Mouse (Mus musculus): ENCODE measurements around the gene Slc25a26. TPM values are rescaled to one million over a fixed set of nuclear protein-coding genes. Genes with fewer than 3 reads are reported as not detected.
A peak's percentile ranks its signal among the peaks of the same experiment; 100 is the strongest.

Gene Slc25a26
- polyA plus RNA-seq, 1 experiment from 2014 or later = 5.2 TPM

- ATAC-seq (no peak), DNase-seq (ENCODE audit: low spot score) (no peak)
- no peaks in the 10 kb centered on the region for H3K9me3 ChIP-seq (ENCODE audit: low read length)
- TF ChIP-seq EP300 (IDR thresholded peaks at IDR 0.05) = no peak
- no peak for TF ChIP-seq CTCF (IDR thresholded peaks at IDR 0.05)
- H3K4me3 ChIP-seq (ENCODE audit: low read depth, low read length) = no peak overlapping the region
- H3K27me3 ChIP-seq (replicated peaks; ENCODE audit: insufficient read depth, low read length) = no peaks in the 10 kb centered on the region
- WGBS = 64% methylated on average over 4 of the region's 4 CpGs
- no peak overlapping the region for H3K27ac ChIP-seq (ENCODE audit: low read length)
- H3K4me2 ChIP-seq (replicated peaks; ENCODE audit: low read depth, low read length) = no peak overlapping the region
- no peaks in the 10 kb centered on the region for H3K4me1 ChIP-seq (ENCODE audit: insufficient read depth, low read depth, low read length)
- H3K36me3 ChIP-seq (ENCODE audit: insufficient read depth, low read length) = peaks cover 3% of the 10 kb centered on the region; the same call in 1 of the 2 replicates
- no peak overlapping the region for H3K9ac ChIP-seq (replicated peaks; ENCODE audit: low read depth)
Measured at GRCm38 (mm10) chr6:94615936-94616335, 115.8 kb downstream of the Slc25a26 start.

- no peak overlapping the region for H3K27ac ChIP-seq (ENCODE audit: low read length)
- peaks cover 10% of the 10 kb centered on the region; the same call in 1 of the 2 replicates for H3K36me3 ChIP-seq (ENCODE audit: insufficient read depth, low read length)
- no peak for ATAC-seq
Measured at GRCm38 (mm10) chr6:94618671-94619070, 118.5 kb downstream of the Slc25a26 start.

GRCm38 (mm10) chr6:94620287-94620686, 120.2 kb downstream of the Slc25a26 start:
- Histone ChIP-seq H3K27ac (ENCODE audit: low read length) (no peak overlapping the region), H3K4me1 (ENCODE audit: insufficient read depth, low read depth, low read length) (no peaks in the 10 kb centered on the region), H3K9ac (replicated peaks; ENCODE audit: low read depth) (no peak overlapping the region), H3K4me2 (replicated peaks; ENCODE audit: low read depth, low read length) (no peak overlapping the region), H3K36me3 (ENCODE audit: insufficient read depth, low read length) (peaks cover 10% of the 10 kb centered on the region; the same call in 1 of the 2 replicates), H3K27me3 (replicated peaks; ENCODE audit: insufficient read depth, low read length) (no peaks in the 10 kb centered on the region), H3K9me3 (ENCODE audit: low read length) (no peaks in the 10 kb centered on the region), H3K4me3 (ENCODE audit: low read depth, low read length) (no peak overlapping the region)
- ATAC-seq = no peak
- WGBS = 84% methylated on average over 6 of the region's 6 CpGs
- DNase-seq (ENCODE audit: low spot score) = no peak
- TF ChIP-seq CTCF (IDR thresholded peaks at IDR 0.05) (no peak), EP300 (IDR thresholded peaks at IDR 0.05) (no peak)

More at GRCm38 (mm10) chr6:94618671-94619070, 118.5 kb downstream of the Slc25a26 start:
- no peak overlapping the region for H3K9ac ChIP-seq (replicated peaks; ENCODE audit: low read depth)
- 87% methylated on average over 5 of the region's 5 CpGs for WGBS
- H3K4me3 ChIP-seq (ENCODE audit: low read depth, low read length) = no peak overlapping the region
- no peaks in the 10 kb centered on the region for H3K4me1 ChIP-seq (ENCODE audit: insufficient read depth, low read depth, low read length)
- no peak for DNase-seq (ENCODE audit: low spot score)
- H3K27me3 ChIP-seq (replicated peaks; ENCODE audit: insufficient read depth, low read length) = no peaks in the 10 kb centered on the region
- no peak overlapping the region for H3K4me2 ChIP-seq (replicated peaks; ENCODE audit: low read depth, low read length)
- TF ChIP-seq CTCF (IDR thresholded peaks at IDR 0.05) (no peak), EP300 (IDR thresholded peaks at IDR 0.05) (no peak)
- H3K9me3 ChIP-seq (ENCODE audit: low read length) = no peaks in the 10 kb centered on the region

GRCm38 (mm10) chr6:94620801-94621301, 120.7 kb downstream of the Slc25a26 start:
- Histone ChIP-seq H3K9me3 (ENCODE audit: low read length) (no peaks in the 10 kb centered on the region), H3K9ac (replicated peaks; ENCODE audit: low read depth) (no peak overlapping the region), H3K36me3 (ENCODE audit: insufficient read depth, low read length) (peaks cover 10% of the 10 kb centered on the region; the same call in 1 of the 2 replicates), H3K4me3 (ENCODE audit: low read depth, low read length) (no peak overlapping the region), H3K27me3 (replicated peaks; ENCODE audit: insufficient read depth, low read length) (no peaks in the 10 kb centered on the region), H3K4me1 (ENCODE audit: insufficient read depth, low read depth, low read length) (no peaks in the 10 kb centered on the region), H3K4me2 (replicated peaks; ENCODE audit: low read depth, low read length) (no peak overlapping the region), H3K27ac (ENCODE audit: low read length) (no peak overlapping the region)
- DNase-seq (ENCODE audit: low spot score) (no peak), ATAC-seq (no peak)
- no peak for TF ChIP-seq EP300 (IDR thresholded peaks at IDR 0.05)
- TF ChIP-seq CTCF (IDR thresholded peaks at IDR 0.05) = no peak
- 76% methylated on average over 9 of the region's 9 CpGs for WGBS

GRCm38 (mm10) chr6:94622983-94623382, 122.9 kb downstream of the Slc25a26 start:
- no peak for TF ChIP-seq EP300 (IDR thresholded peaks at IDR 0.05)
- peak; percentile 97 for TF ChIP-seq CTCF (IDR thresholded peaks at IDR 0.05)
- peak; percentile 58; the same call in 1 of the 2 replicates for ATAC-seq

GRCm38 (mm10) chr6:94624543-94624942, 124.4 kb downstream of the Slc25a26 start:
- no peak overlapping the region for H3K4me3 ChIP-seq (ENCODE audit: low read depth, low read length)
- H3K36me3 ChIP-seq (ENCODE audit: insufficient read depth, low read length) = peaks cover 7% of the 10 kb centered on the region; the same call in 1 of the 2 replicates
- H3K4me1 ChIP-seq (ENCODE audit: insufficient read depth, low read depth, low read length) = no peaks in the 10 kb centered on the region
- DNase-seq (ENCODE audit: low spot score) (no peak), ATAC-seq (no peak)
- H3K9ac ChIP-seq (replicated peaks; ENCODE audit: low read depth) = no peak overlapping the region
- no peaks in the 10 kb centered on the region for H3K27me3 ChIP-seq (replicated peaks; ENCODE audit: insufficient read depth, low read length)
- no peak overlapping the region for H3K4me2 ChIP-seq (replicated peaks; ENCODE audit: low read depth, low read length)
- TF ChIP-seq CTCF (IDR thresholded peaks at IDR 0.05) (no peak), EP300 (IDR thresholded peaks at IDR 0.05) (no peak)
- no peak overlapping the region for H3K27ac ChIP-seq (ENCODE audit: low read length)
- no peaks in the 10 kb centered on the region for H3K9me3 ChIP-seq (ENCODE audit: low read length)
- WGBS = 75% methylated on average over 5 of the region's 5 CpGs

More at GRCm38 (mm10) chr6:94622983-94623382, 122.9 kb downstream of the Slc25a26 start:
- H3K27me3 ChIP-seq (replicated peaks; ENCODE audit: insufficient read depth, low read length) = no peaks in the 10 kb centered on the region
- no peak overlapping the region for H3K4me3 ChIP-seq (ENCODE audit: low read depth, low read length)
- H3K4me1 ChIP-seq (ENCODE audit: insufficient read depth, low read depth, low read length) = no peaks in the 10 kb centered on the region
- peak; percentile 57 for DNase-seq (ENCODE audit: low spot score)
- peaks cover 10% of the 10 kb centered on the region; the same call in 1 of the 2 replicates for H3K36me3 ChIP-seq (ENCODE audit: insufficient read depth, low read length)
- H3K9me3 ChIP-seq (ENCODE audit: low read length) = no peaks in the 10 kb centered on the region
- H3K9ac ChIP-seq (replicated peaks; ENCODE audit: low read depth) = no peak overlapping the region
- WGBS = 79% methylated on average over 4 of the region's 4 CpGs
- H3K4me2 ChIP-seq (replicated peaks; ENCODE audit: low read depth, low read length) = no peak overlapping the region
- no peak overlapping the region for H3K27ac ChIP-seq (ENCODE audit: low read length)
